Mouse (Mus musculus) embryonic facial prominence, embryonic 13.5 days (tissue): ENCODE data around the gene Vsnl1. TPM values are rescaled to one million over a fixed set of nuclear protein-coding genes. Genes with fewer than 3 reads are reported as not detected.

ENCODE experiments used
- ATAC-seq: fragments of 200-750 bp; cut with Nextera tagmentation; 2 replicates; pipeline ENCODE4 v1.8.0; 2017; ENCODE audit warnings: low read depth; ENCODE audit not compliant: insufficient number of reproducible peaks, insufficient read depth, low FRiP score, low TSS enrichment
- H3K27ac ChIP-seq: fragments of 300-500 bp; sonication (generic); 2 replicates; pipeline ENCODE4 v1.5.1; 2015; ENCODE audit warnings: moderate library complexity, mild to moderate bottlenecking, inconsistent platforms
- H3K27me3 ChIP-seq: fragments of 300-500 bp; sonication (generic); 2 replicates; pipeline ENCODE4 v1.6.1; 2015; ENCODE audit warnings: mild to moderate bottlenecking, inconsistent platforms
- H3K36me3 ChIP-seq: fragments of 300-500 bp; sonication (generic); 2 replicates; pipeline ENCODE4 v1.6.1; 2015; ENCODE audit warnings: mild to moderate bottlenecking, inconsistent platforms
- H3K4me1 ChIP-seq: fragments of 300-500 bp; sonication (generic); 2 replicates; pipeline ENCODE4 v1.6.1; 2015; ENCODE audit warnings: inconsistent platforms
- H3K4me2 ChIP-seq: fragments of 300-500 bp; sonication (generic); 2 replicates; pipeline ENCODE4 v1.6.1; 2015; ENCODE audit warnings: moderate library complexity, mild to moderate bottlenecking, inconsistent platforms
- H3K4me3 ChIP-seq: fragments of 300-500 bp; sonication (generic); 2 replicates; pipeline ENCODE4 v1.5.1; 2015; ENCODE audit warnings: mild to moderate bottlenecking, inconsistent platforms
- H3K9ac ChIP-seq: fragments of 300-500 bp; sonication (generic); 2 replicates; pipeline ENCODE4 v1.6.1; 2015; ENCODE audit warnings: mild to moderate bottlenecking, inconsistent platforms
- H3K9me3 ChIP-seq: fragments of 300-500 bp; sonication (generic); 2 replicates; pipeline ENCODE4 v1.6.1; 2016; ENCODE audit warnings: inconsistent platforms
- WGBS: fragments of 180-500 bp; shearing (Covaris S2); methylation state at CpG from one replicate; pipeline ENCODE4 v1.1.7; 2015; ENCODE audit warnings: mixed read lengths; 5-methylcytosine and 5-hydroxymethylcytosine counted together
- polyA plus RNA-seq: library from polyadenylated mRNA; unstranded; fragments of >200 nt; fragmentation: Nextera tagmentation; extraction: Ambion mirVana; gene quantifications from 2 replicates; pipeline ENCODE4 v1.2.1, GENCODE M21; 2015

Gene Vsnl1
- 2.9 and 5.0 TPM in 2 replicates for polyA plus RNA-seq

DNA sequence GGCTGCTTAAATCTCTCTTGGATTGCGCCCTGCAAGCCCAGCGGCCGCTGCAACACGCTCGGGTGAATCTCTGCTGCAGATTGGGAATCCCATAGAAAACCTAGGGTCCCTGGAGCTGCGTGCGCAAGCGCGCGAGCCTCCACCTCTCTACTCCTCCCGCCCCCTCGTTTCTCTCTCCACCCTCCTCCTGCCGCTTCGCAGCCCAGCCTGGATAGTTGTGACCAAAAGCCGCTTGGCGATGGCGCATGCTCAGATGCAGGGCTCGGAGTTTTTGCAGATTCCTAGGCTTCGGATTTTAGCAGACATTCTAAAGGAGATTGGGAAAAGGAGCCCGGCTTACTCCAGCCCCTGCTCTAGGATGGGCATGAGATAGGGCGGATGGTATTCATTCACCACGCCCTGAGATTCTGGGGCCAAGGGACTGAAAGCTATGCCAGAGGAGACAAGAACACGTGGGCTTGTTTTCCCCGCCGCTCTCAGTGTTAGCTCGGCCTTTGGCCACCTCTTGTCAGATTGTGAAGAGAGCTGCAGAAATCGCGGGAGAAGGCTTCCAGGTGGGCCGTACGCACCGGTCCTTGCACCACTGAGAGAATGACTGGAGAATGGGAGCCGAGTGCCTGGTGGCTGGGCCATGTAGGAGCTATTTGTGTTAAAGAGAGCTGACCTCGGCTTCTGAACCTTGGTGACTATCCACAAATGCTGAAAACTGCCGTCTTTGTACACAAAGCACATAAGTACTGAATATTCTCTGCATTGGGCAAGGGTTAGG lies at the start of gene Vsnl1:
Vsnl1 (minus strand) TSS at position 117 of the 769 bp plus-strand sequence.
- Histone ChIP-seq H3K4me1 (peaks cover 24% of the 10 kb centered on the region), H3K27me3 (peaks cover 40% of the 10 kb centered on the region), H3K4me3 (peak within 1 kb of the TSS; percentile 47), H3K4me2 (peak within 1 kb of the TSS; percentile 74), H3K27ac (no peak within 1 kb of the TSS), H3K9ac (peak within 1 kb of the TSS; percentile 68), H3K9me3 (no peaks in the 10 kb centered on the region), H3K36me3 (no peaks in the 10 kb centered on the region)
- peak; percentile 88 for ATAC-seq
- WGBS, result 4% methylated on average over 34 of the region's 34 CpGs

DNA sequence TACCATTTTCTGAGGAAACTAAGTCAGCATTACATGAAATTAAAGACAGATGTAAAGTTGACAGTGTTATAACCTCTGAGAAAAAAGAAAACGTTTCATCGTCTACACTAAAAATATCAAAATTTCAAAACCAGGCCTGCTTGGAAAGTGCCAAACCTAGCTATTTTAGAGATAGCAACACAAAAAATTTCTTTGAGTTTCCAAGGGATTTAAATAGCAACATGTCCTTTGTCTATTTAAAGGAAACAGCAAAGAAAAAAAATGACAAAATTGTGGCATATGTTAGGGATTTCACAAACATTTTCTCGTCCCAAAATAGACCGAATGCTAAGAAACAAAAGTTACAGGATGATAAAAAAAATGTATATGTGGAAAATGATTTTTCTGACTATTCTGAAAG lies 20.2 kb upstream of the Vsnl1 start:
- no peaks in the 10 kb centered on the region for H3K36me3 ChIP-seq
- no peaks in the 10 kb centered on the region for H3K9me3 ChIP-seq
- no peak overlapping the region for H3K27ac ChIP-seq
- H3K4me1 ChIP-seq, result no peaks in the 10 kb centered on the region; the same call in 1 of the 2 replicates
- H3K27me3 ChIP-seq, result no peaks in the 10 kb centered on the region
- peak overlapping the region; percentile 90 for H3K4me2 ChIP-seq
- ATAC-seq, result no peak
- no peak overlapping the region for H3K9ac ChIP-seq
- H3K4me3 ChIP-seq, result peak overlapping the region; percentile 61
- 47% methylated on average over 4 of the region's 4 CpGs for WGBS

DNA sequence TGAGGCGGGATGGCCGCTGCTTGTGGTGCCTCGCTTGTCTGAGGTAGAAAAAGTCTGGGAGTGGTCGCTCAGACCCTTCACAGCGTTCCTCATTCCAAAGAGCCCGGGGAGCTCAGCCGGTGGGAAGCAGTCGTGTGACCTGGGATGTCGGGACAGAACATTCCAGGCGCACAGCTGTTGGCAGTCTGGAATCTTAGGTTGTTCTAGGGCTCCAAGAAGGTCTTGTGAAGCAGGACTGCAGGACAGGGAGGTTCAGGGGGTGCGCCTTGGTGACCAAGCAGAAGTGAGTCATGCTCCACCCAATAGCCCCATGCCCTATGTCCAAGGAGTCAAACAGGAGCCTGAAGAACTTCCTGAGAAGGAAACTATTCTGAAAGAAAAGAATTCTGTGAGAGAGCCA lies 19.8 kb upstream of the Vsnl1 start:
- peak overlapping the region; percentile 79 for H3K9ac ChIP-seq
- H3K4me1 ChIP-seq, result no peaks in the 10 kb centered on the region; the same call in 1 of the 2 replicates
- peak overlapping the region; percentile 90 for H3K4me2 ChIP-seq
- H3K27me3 ChIP-seq, result no peaks in the 10 kb centered on the region
- H3K9me3 ChIP-seq, result no peaks in the 10 kb centered on the region
- H3K4me3 ChIP-seq, result peak overlapping the region; percentile 61
- no peaks in the 10 kb centered on the region for H3K36me3 ChIP-seq
- ATAC-seq, result no peak
- WGBS, result 3% methylated on average over 11 of the region's 11 CpGs
- H3K27ac ChIP-seq, result no peak overlapping the region

DNA sequence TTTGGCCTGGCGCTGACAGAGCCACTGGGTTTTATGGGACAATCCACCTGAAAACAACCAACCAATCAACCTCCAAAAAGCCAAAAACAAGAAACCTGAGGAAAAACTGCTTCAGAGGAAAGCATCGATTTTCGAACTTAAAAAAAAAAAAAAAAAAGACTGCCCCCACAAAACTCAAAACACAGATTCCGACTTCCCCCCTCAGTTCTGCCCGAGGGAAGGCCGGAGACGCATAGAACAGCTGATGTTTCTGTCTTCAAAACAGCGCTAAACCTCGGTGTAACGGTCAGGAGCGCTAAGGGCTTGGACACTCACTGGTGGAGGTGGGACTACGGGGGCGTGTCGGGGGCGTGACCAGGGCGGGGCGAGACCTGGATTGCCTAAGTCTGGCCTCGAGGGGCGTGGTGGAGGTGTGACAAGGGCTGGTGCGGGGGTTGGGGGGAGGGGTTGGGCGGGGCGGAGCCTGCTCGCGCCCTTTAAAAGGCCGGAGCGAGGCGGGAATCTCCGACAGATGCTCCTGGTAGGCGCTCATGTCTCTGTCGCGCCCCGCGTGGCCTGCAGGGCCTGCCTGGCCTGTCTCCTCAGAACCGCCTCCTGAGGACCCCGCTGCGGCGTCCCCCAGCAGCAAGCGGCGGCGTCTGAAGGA lies 19.3 kb upstream of the Vsnl1 start, which contains the start of gene Rad51ap2:
Rad51ap2 (plus strand) TSS at position 531 of the 646 bp plus-strand sequence.
- no peaks in the 10 kb centered on the region for H3K27me3 ChIP-seq
- H3K9ac ChIP-seq, result peak within 1 kb of the TSS; percentile 79
- peak within 1 kb of the TSS; percentile 61 for H3K4me3 ChIP-seq
- under 1% methylated on average over 36 of the region's 40 CpGs for WGBS
- no peak within 1 kb of the TSS for H3K27ac ChIP-seq
- no peaks in the 10 kb centered on the region; the same call in 1 of the 2 replicates for H3K4me1 ChIP-seq
- peak within 1 kb of the TSS; percentile 90 for H3K4me2 ChIP-seq
- no peaks in the 10 kb centered on the region for H3K9me3 ChIP-seq
- H3K36me3 ChIP-seq, result no peaks in the 10 kb centered on the region
- peak; percentile 98 for ATAC-seq

DNA sequence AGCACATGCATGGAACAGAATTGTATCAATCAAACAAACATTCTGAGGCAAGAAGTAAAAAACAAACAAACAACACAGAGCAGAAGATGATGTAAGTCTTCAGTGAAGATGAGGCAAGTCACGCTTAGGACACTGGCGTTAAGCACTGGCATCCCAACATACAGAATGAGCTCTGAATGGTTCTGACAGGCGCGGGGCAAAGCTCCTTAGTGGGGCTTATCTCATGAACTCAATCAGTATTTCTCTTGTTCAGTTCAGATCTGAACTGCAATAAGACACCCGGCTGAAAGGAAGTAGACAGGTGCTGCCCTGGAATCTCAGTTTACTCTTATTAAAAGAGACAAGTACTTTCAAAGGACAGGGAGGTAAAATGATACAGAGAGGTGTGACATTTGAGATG lies 17.7 kb upstream of the Vsnl1 start:
- no peak overlapping the region for H3K9ac ChIP-seq
- H3K27ac ChIP-seq, result no peak overlapping the region
- H3K36me3 ChIP-seq, result no peaks in the 10 kb centered on the region
- no peaks in the 10 kb centered on the region for H3K9me3 ChIP-seq
- no peak overlapping the region for H3K4me2 ChIP-seq
- H3K27me3 ChIP-seq, result no peaks in the 10 kb centered on the region
- H3K4me3 ChIP-seq, result no peak overlapping the region
- no peak for ATAC-seq
- WGBS, result 52% methylated on average over 5 of the region's 5 CpGs
- H3K4me1 ChIP-seq, result no peaks in the 10 kb centered on the region; the same call in 1 of the 2 replicates

DNA sequence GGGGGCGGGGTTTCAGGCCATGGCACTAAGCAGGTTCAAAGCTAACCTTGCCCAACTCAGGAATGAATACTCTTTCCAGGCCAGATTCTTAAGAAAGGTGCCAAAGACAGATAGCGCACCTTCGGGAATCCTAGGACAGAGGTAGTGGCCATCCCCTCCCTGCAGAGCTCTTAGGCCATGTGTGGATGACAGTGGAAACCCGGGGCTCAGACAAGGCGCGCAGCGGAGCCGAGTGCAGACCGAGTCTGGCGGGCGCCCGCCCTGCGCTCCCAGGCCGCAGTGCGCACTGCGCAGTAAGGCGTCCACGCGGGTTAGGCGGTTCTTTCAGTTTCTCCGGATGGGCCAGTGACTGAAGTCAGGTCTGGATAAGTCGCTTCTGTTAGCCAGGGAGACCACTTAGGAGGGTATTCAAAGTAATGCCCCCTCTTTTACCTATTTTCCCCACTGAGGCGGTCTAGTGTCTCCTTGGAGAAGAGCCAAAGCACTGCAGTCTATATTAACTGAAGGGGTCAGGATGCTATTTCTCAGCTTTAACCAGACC lies 1.6 kb upstream of the Vsnl1 start:
- peak overlapping the region; percentile 74 for H3K4me2 ChIP-seq
- H3K4me3 ChIP-seq, result peak overlapping the region; percentile 47
- H3K27ac ChIP-seq, result no peak overlapping the region
- ATAC-seq, result no peak
- no peaks in the 10 kb centered on the region for H3K36me3 ChIP-seq
- H3K4me1 ChIP-seq, result peaks cover 24% of the 10 kb centered on the region
- peaks cover 38% of the 10 kb centered on the region for H3K27me3 ChIP-seq
- peak overlapping the region; percentile 59 for H3K9ac ChIP-seq
- H3K9me3 ChIP-seq, result peaks cover 1% of the 10 kb centered on the region; the same call in 1 of the 2 replicates
- WGBS, result 16% methylated on average over 23 of the region's 23 CpGs

DNA sequence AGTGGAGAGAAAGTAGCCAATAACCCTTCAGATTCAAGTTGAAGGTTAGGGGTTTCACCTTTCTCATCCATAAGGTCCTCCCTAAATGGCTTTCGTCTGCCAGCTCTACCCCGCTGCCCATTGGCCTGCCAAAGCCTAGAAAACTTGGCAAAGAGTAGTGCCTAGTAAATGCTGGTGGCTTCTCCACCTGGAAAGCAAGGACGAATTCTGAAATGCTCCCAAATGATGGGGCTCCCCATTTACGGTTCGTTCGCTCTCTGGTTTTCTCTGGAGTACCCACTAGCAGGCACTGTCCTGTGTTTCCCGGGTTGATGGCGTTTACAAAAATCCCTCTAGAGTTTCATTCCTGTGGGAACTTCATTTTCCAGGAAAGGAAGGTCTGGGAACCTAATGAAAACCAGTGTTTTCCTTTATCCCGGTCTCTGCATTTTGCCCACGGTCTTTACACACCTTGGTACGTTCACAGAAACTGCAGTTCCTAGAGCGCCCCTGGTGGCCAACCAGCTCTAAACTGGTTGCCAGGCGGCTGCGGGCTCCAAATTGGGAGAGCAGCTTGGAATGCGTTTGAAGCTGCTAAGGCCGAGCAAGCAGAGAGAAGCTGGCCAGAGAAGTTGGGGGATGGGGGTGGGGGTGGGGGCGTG lies 973 bp upstream of the Vsnl1 start:
- no peak overlapping the region for H3K27ac ChIP-seq
- peak overlapping the region; percentile 47 for H3K4me3 ChIP-seq
- peaks cover 40% of the 10 kb centered on the region for H3K27me3 ChIP-seq
- H3K36me3 ChIP-seq, result no peaks in the 10 kb centered on the region
- 16% methylated on average over 17 of the region's 17 CpGs for WGBS
- H3K4me2 ChIP-seq, result peak overlapping the region; percentile 74
- H3K9me3 ChIP-seq, result no peaks in the 10 kb centered on the region
- 0 out of 2 replicates have a peak overlapping the region, but pooled peaks have one; percentile 68 for H3K9ac ChIP-seq
- H3K4me1 ChIP-seq, result peaks cover 24% of the 10 kb centered on the region
- ATAC-seq, result 0 out of 2 replicates have a peak, but pooled peaks have one; percentile 27

DNA sequence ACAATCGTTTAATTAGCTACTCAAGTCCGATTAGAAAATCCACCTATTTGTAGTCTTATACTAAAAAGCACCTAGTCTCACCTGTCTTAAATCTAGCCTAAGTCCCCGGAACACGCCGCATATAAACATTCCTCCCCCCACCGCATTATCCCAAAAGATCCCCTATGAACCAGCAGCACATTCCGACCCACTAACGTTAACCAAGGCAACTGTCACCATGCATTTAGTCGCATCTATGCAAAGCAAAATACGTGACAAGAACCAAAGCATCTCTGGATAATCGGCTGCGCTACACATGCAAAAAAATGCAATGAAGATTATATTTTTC lies 426 bp downstream of the Vsnl1 start:
- 3% methylated on average over 12 of the region's 12 CpGs for WGBS
- H3K27ac ChIP-seq, result no peak overlapping the region
- no peaks in the 10 kb centered on the region for H3K9me3 ChIP-seq
- peak overlapping the region; percentile 47 for H3K4me3 ChIP-seq
- ATAC-seq, result no peak
- peak overlapping the region; percentile 74 for H3K4me2 ChIP-seq
- H3K4me1 ChIP-seq, result peaks cover 24% of the 10 kb centered on the region
- peaks cover 40% of the 10 kb centered on the region for H3K27me3 ChIP-seq
- H3K36me3 ChIP-seq, result no peaks in the 10 kb centered on the region
- H3K9ac ChIP-seq, result peak overlapping the region; percentile 68

DNA sequence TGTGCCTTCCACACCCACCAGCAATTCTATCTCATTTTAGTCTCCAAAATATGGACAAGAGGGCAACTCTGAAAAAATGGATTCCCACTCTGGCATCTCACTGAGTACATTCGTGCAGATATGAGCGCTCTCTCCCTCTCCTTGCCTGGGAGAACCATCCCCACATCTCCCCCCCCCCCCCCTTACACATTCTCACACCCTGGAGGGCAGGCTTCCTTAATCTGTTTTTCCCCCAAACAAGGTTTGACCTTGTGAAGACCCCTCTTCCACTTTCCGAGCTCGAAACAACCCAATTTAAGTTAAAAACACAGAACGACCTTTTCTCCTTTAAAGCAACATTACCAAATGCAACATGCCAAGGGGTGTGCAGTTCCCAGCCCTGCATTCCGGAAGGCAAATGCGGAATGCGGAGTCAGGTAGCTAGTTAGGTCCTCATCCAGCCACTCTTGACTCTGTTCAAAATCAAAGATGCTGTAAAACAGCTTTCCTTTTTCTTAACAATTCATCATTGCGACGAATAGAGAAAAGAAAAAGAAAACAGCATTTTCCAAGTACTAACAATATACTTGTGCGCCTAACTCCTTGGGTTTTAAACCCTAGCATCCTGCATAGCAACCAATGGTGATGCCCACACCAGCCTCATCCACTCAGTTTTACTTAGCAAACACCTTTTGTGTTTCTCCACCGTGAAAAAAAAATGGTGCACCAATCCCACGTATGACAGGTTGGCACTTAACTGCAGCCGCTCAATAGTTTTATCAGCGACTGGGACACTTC lies 979 bp downstream of the Vsnl1 start:
- WGBS, result 7% methylated on average over 15 of the region's 15 CpGs
- H3K4me1 ChIP-seq, result peaks cover 24% of the 10 kb centered on the region

DNA sequence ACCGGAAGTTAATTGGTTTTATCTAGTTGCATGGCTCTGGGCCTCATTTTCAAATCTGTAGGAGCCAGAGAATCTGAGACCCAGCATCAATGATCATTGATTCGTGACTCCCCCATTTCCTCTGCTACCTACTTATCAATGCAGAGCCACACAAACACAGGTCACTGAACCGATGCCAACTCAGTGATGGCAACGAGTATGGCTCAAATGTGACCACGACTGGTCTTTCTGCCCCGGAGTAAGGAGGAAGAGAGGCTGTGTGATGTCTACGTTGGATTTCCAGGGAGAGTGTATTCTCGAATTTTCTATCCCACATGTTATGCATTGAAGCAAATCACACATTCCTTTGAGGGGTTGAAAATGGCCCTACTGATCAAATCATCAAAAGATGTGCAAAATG lies 2.0 kb downstream of the Vsnl1 start:
- 69% methylated on average over 8 of the region's 8 CpGs for WGBS
- Histone ChIP-seq H3K4me1 (peaks cover 24% of the 10 kb centered on the region), H3K9me3 (no peaks in the 10 kb centered on the region), H3K4me2 (no peak overlapping the region), H3K9ac (no peak overlapping the region), H3K27me3 (peaks cover 40% of the 10 kb centered on the region), H3K36me3 (no peaks in the 10 kb centered on the region), H3K4me3 (no peak overlapping the region), H3K27ac (no peak overlapping the region)
- no peak for ATAC-seq

More for the DNA sequence above, 979 bp downstream of the Vsnl1 start:
- ATAC-seq, result no peak
- peaks cover 40% of the 10 kb centered on the region for H3K27me3 ChIP-seq
- no peak overlapping the region for H3K9ac ChIP-seq
- no peak overlapping the region for H3K27ac ChIP-seq
- H3K9me3 ChIP-seq, result no peaks in the 10 kb centered on the region
- H3K4me2 ChIP-seq, result peak overlapping the region; percentile 74
- no peaks in the 10 kb centered on the region for H3K36me3 ChIP-seq
- H3K4me3 ChIP-seq, result peak overlapping the region; percentile 47

DNA sequence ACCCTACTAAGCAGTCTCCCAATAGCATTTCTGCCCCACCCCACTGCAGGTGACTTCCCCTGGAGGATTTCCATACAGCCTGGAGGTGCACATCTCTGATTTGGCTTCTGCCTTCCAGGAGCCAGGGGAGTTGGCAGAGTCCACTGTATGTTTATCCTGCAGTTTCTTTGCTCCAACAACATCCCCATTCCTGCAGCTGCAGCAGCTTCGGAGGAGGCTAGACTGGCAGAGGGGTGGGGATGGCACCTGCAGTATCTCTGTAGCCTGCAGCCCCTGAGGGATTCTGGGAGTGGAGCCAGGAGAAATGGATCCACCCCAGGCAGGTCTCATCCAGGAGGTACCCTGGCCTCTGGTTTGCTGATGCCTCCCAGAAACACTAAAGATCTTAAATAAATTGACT lies 2.7 kb downstream of the Vsnl1 start:
- ATAC-seq, result no peak
- WGBS, result 37% methylated on average over 1 of the region's 1 CpGs
- H3K9ac ChIP-seq, result no peak overlapping the region

More for the DNA sequence above, 2.7 kb downstream of the Vsnl1 start:
- H3K36me3 ChIP-seq, result no peaks in the 10 kb centered on the region
- peaks cover 24% of the 10 kb centered on the region for H3K4me1 ChIP-seq
- no peak overlapping the region for H3K27ac ChIP-seq
- peaks cover 38% of the 10 kb centered on the region for H3K27me3 ChIP-seq
- H3K4me2 ChIP-seq, result no peak overlapping the region
- no peaks in the 10 kb centered on the region for H3K9me3 ChIP-seq
- no peak overlapping the region for H3K4me3 ChIP-seq
